Mouse (Mus musculus): ENCODE results near the gene Cope. TPM values are rescaled to one million over a fixed set of nuclear protein-coding genes. Genes with fewer than 3 reads are reported as not detected.

Cope gene
- 126 TPM for polyA plus RNA-seq (2014; fragmentation: Illumina TruSeq; extraction: RNeasy Lipid Tissue Mini Kit (QIAGEN cat#74804); ENCODE audit: low read depth, low replicate concordance)

DNA sequence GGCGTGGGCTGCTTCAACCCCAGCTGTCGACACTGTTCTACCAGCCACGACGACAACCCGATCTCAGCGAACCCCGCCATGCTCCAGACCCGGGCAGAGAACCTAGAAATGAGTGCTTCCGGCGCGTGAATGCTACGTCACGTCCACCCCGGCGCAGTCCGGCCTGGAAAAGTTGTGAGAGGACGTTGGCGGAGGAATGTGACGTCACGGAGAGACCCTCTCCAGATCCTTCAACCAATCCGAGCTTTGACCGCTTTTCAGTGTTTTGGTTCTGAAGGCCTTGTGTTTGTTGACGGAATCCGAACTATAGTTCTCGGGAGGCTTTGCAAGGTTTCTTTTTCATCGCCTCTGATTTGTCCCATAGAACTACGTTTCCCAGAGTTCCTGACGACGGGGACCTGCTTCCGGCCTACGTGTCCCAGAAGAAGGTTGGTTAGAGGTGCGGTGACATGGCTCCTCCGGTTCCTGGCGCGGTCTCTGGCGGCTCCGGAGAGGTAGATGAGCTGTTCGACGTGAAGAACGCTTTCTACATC is at the start of gene Cope, which contains the start of gene Ddx49:
TSS of gene Cope (plus strand) at position 161 of the 533 bp plus-strand sequence.
TSS of gene Ddx49 (minus strand) at position 132 of the 533 bp plus-strand sequence.

GRCm38 (mm10) chr8:70282603-70283135 is 19.6 kb upstream of the Cope start, which contains the start of gene Homer3:
Homer3 (plus strand) TSS chr8:70282827.

DNA sequence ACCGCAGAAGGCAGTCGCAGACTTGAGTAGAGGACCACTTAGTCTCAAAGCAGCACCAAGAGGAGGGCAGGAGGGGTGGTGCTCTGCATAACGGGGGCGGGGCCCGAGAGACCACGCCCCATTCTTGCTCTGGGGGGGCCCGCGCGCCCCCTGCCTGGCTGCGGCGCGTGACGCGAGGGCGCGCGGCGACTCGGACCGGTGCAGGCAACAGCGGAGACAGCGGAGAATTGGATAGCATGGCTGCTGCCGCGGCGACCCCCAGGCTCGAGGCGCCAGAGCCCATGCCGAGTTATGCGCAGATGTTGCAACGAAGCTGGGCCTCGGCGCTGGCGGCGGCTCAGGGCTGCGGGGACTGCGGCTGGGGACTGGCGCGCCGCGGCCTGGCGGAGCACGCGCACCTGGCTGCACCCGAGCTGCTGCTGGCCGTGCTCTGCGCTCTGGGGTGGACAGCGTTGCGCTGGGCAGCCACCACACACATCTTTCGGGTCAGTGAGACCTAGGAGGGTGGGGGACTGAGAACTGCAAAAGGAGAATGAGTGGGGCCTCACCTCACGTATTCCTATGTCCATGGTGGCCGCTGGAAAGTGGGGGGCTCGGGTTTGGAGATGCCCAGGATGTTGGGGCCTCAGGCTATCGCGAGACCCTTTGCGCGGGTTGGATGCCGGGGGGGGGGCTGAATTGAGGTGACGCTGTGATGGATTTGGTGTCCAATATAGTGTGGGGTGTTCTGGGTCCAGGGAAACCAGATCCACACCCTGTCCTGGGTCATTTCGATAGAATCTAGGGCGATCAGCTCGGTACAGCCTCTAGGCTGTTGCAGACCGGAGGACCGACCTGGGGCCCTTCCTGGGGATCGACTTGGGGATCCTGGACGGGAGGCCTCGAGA is 13.5 kb downstream of the Cope start, which contains the start of gene Cers1:
TSS of gene Cers1 (plus strand) at position 152 of the 887 bp plus-strand sequence.

DNA sequence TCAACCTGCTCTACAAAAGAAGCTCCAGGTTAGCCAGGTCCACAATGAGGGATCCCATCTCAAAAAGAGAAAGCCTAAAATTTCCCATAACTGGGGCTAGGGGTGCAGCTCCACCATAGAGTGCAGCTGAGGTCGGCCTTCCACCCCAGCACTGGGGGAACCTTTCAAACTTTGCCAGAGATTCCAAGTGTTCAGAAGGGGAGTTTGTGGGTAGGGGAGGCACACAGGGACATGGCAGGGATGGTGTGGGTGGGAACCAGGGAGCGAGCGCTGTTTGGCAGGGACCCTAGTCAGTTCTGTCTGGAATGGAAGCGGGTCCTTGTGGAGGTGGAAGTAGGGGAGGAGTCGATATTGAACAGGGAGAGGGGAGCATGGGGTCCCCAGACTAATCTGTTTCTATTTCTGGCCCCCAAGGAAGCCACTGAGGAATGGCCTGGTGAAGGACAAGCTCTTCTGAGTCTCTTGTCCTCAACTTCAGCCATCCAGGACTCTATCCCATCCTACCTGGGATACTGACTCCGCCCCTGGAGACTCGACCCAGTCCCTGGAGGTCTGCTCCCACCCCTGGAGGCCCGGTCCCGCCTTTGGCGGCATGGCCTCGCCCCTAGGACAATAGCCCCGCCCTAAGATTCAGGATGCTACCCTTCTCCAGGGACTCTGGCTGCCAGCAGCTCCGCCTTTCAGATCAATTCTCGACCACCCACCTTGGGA is 27.0 kb downstream of the Cope start, which contains the start of gene Gdf1:
TSS of gene Gdf1 (plus strand) at position 694 of the 711 bp plus-strand sequence.

DNA sequence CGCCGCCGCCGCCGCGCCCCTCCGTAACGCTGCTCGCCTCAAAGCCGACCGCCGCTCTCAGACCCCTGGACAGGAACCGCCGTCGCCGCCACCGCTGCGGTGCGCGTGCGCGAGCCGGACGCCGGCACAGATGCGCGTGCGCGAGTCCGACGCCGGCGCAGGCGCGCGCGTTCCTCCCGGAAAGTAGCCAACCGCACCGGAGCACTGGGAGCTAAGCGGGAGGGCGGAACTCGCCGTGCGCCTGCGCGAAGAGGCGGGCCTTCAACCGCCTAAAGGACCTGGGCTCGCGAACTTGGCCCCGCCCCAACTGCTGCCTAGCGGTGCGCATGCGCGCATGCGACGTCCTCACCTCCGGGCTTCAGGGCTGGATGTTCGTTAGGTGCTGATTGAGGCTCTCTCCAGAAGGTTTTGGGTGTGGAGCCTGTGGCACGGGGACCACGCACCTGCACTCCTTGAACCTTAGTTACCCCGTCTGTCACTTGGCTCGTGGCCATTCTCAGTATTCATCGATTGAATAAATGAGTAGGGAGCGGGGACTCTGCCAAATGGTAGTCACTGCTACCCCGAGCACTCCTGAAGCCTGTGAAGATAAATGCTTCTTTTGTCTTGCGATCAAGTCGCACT is 51.0 kb downstream of the Cope start, which contains the start of gene Upf1:
TSS of gene Upf1 (minus strand) at position 85 of the 624 bp plus-strand sequence.

Other genes with a start within 250 kb of the Cope start
- 1.7 TPM for gene Tm6sf2, start 229.6 kb upstream of the Cope start, polyA plus RNA-seq (2014; fragmentation: Illumina TruSeq; extraction: RNeasy Lipid Tissue Mini Kit (QIAGEN cat#74804); ENCODE audit: low read depth, low replicate concordance)
- not detected for gene Hapln4, start 219.1 kb upstream of the Cope start, polyA plus RNA-seq (2014; fragmentation: Illumina TruSeq; extraction: RNeasy Lipid Tissue Mini Kit (QIAGEN cat#74804); ENCODE audit: low read depth, low replicate concordance)
- gene Ncan, start 181.6 kb upstream of the Cope start, polyA plus RNA-seq (2014; fragmentation: Illumina TruSeq; extraction: RNeasy Lipid Tissue Mini Kit (QIAGEN cat#74804); ENCODE audit: low read depth, low replicate concordance), result not detected
- gene Nr2c2ap, start 171.2 kb upstream of the Cope start, polyA plus RNA-seq (2014; fragmentation: Illumina TruSeq; extraction: RNeasy Lipid Tissue Mini Kit (QIAGEN cat#74804); ENCODE audit: low read depth, low replicate concordance), result 9.2 TPM
- gene Rfxank, start 163.4 kb upstream of the Cope start, polyA plus RNA-seq (2014; fragmentation: Illumina TruSeq; extraction: RNeasy Lipid Tissue Mini Kit (QIAGEN cat#74804); ENCODE audit: low read depth, low replicate concordance), result 25.8 TPM
- 32.6 TPM for gene Borcs8, start 163.0 kb upstream of the Cope start, polyA plus RNA-seq (2014; fragmentation: Illumina TruSeq; extraction: RNeasy Lipid Tissue Mini Kit (QIAGEN cat#74804); ENCODE audit: low read depth, low replicate concordance)
- gene Mef2b, start 162.8 kb upstream of the Cope start, polyA plus RNA-seq (2014; fragmentation: Illumina TruSeq; extraction: RNeasy Lipid Tissue Mini Kit (QIAGEN cat#74804); ENCODE audit: low read depth, low replicate concordance), result not detected
- 82.1 TPM for gene Tmem161a, start 130.2 kb upstream of the Cope start, polyA plus RNA-seq (2014; fragmentation: Illumina TruSeq; extraction: RNeasy Lipid Tissue Mini Kit (QIAGEN cat#74804); ENCODE audit: low read depth, low replicate concordance)
- 59.6 TPM for gene Slc25a42, start 90.2 kb upstream of the Cope start, polyA plus RNA-seq (2014; fragmentation: Illumina TruSeq; extraction: RNeasy Lipid Tissue Mini Kit (QIAGEN cat#74804); ENCODE audit: low read depth, low replicate concordance)
- gene Sugp2, start 68.3 kb upstream of the Cope start, polyA plus RNA-seq (2014; fragmentation: Illumina TruSeq; extraction: RNeasy Lipid Tissue Mini Kit (QIAGEN cat#74804); ENCODE audit: low read depth, low replicate concordance), result 26.3 TPM
- gene Armc6, start 68.1 kb upstream of the Cope start, polyA plus RNA-seq (2014; fragmentation: Illumina TruSeq; extraction: RNeasy Lipid Tissue Mini Kit (QIAGEN cat#74804); ENCODE audit: low read depth, low replicate concordance), result 8.0 TPM
- gene Homer3, start 19.7 kb upstream of the Cope start, polyA plus RNA-seq (2014; fragmentation: Illumina TruSeq; extraction: RNeasy Lipid Tissue Mini Kit (QIAGEN cat#74804); ENCODE audit: low read depth, low replicate concordance), result 7.0 TPM
- 22.8 TPM for gene Ddx49, start within 50 bp of the Cope start, polyA plus RNA-seq (2014; fragmentation: Illumina TruSeq; extraction: RNeasy Lipid Tissue Mini Kit (QIAGEN cat#74804); ENCODE audit: low read depth, low replicate concordance)
- gene Cers1, start 13.3 kb downstream of the Cope start, polyA plus RNA-seq (2014; fragmentation: Illumina TruSeq; extraction: RNeasy Lipid Tissue Mini Kit (QIAGEN cat#74804); ENCODE audit: low read depth, low replicate concordance), result 0.68 TPM
- gene Gdf1, start 27.3 kb downstream of the Cope start, polyA plus RNA-seq (2014; fragmentation: Illumina TruSeq; extraction: RNeasy Lipid Tissue Mini Kit (QIAGEN cat#74804); ENCODE audit: low read depth, low replicate concordance), result not detected
- gene Upf1, start 50.8 kb downstream of the Cope start, polyA plus RNA-seq (2014; fragmentation: Illumina TruSeq; extraction: RNeasy Lipid Tissue Mini Kit (QIAGEN cat#74804); ENCODE audit: low read depth, low replicate concordance), result 27.5 TPM
- gene Comp, start 71.0 kb downstream of the Cope start, polyA plus RNA-seq (2014; fragmentation: Illumina TruSeq; extraction: RNeasy Lipid Tissue Mini Kit (QIAGEN cat#74804); ENCODE audit: low read depth, low replicate concordance), result 11.6 TPM
- gene Crtc1, start 137.1 kb downstream of the Cope start, polyA plus RNA-seq (2014; fragmentation: Illumina TruSeq; extraction: RNeasy Lipid Tissue Mini Kit (QIAGEN cat#74804); ENCODE audit: low read depth, low replicate concordance), result 7.9 TPM
- gene Klhl26, start 174.4 kb downstream of the Cope start, polyA plus RNA-seq (2014; fragmentation: Illumina TruSeq; extraction: RNeasy Lipid Tissue Mini Kit (QIAGEN cat#74804); ENCODE audit: low read depth, low replicate concordance), result 9.1 TPM
- gene Tmem59l, start 184.8 kb downstream of the Cope start, polyA plus RNA-seq (2014; fragmentation: Illumina TruSeq; extraction: RNeasy Lipid Tissue Mini Kit (QIAGEN cat#74804); ENCODE audit: low read depth, low replicate concordance), result not detected
- gene Crlf1, start 190.6 kb downstream of the Cope start, polyA plus RNA-seq (2014; fragmentation: Illumina TruSeq; extraction: RNeasy Lipid Tissue Mini Kit (QIAGEN cat#74804); ENCODE audit: low read depth, low replicate concordance), result 0.63 TPM
- gene Rex1bd, start 204.2 kb downstream of the Cope start, polyA plus RNA-seq (2014; fragmentation: Illumina TruSeq; extraction: RNeasy Lipid Tissue Mini Kit (QIAGEN cat#74804); ENCODE audit: low read depth, low replicate concordance), result 105 TPM
- gene Uba52, start 208.3 kb downstream of the Cope start, polyA plus RNA-seq (2014; fragmentation: Illumina TruSeq; extraction: RNeasy Lipid Tissue Mini Kit (QIAGEN cat#74804); ENCODE audit: low read depth, low replicate concordance), result 1,940 TPM
- 152 TPM for gene Fkbp8, start 225.2 kb downstream of the Cope start, polyA plus RNA-seq (2014; fragmentation: Illumina TruSeq; extraction: RNeasy Lipid Tissue Mini Kit (QIAGEN cat#74804); ENCODE audit: low read depth, low replicate concordance)
- gene Kxd1, start 225.4 kb downstream of the Cope start, polyA plus RNA-seq (2014; fragmentation: Illumina TruSeq; extraction: RNeasy Lipid Tissue Mini Kit (QIAGEN cat#74804); ENCODE audit: low read depth, low replicate concordance), result 118 TPM
- 11.8 TPM for gene Ell, start 236.9 kb downstream of the Cope start, polyA plus RNA-seq (2014; fragmentation: Illumina TruSeq; extraction: RNeasy Lipid Tissue Mini Kit (QIAGEN cat#74804); ENCODE audit: low read depth, low replicate concordance)